Mouse (Mus musculus) liver, adult 2 months (tissue): ENCODE data around the gene Plcl1.

Source experiments
- CTCF ChIP-seq: fragments of 200-500 bp; IDR thresholded peaks from 2 replicates; pipeline ENCODE4 v1.5.1; 2011; ENCODE audit warnings: low read depth, low read length, control low read depth
- POLR2A ChIP-seq: fragments of 200-500 bp; IDR thresholded peaks from 2 replicates; pipeline ENCODE4 v1.6.1; 2011; ENCODE audit warnings: low read length, control low read depth; ENCODE audit not compliant: insufficient read depth; ENCODE audit errors: extremely low read depth

DNA sequence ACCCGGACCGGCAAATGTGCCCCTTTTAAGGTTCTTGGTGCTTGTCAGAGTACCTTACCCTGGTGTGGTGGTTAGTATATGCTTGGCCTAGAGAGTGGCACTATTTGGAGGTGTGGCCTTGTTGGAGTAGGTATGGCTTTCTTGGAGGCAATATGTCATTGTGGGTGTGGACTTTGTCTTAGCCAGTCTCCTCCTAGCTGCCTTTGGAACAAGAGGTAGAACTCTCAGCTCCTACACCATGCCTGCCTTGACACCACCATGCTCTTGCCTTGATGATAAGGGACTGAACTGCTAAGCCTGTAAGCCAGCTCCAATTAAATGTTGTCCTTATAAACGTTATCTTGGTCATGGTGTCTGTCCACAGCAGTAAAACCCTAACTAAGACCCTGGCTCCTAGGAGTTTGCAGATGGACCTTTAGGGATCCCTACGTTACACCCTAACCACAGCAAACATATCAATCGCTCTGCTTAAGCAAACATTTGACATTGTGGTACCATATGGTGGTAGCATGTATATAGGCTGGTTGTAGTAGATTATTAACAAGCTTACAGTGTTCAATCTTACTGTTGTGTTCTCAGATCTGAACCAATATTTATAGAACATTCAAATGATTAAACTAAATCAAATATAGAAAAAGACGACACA lies 39.4 kb downstream of the Plcl1 start:
- TF ChIP-seq CTCF (no peak), POLR2A (no peak)
